Mouse (Mus musculus) limb, embryonic 13.5 days (tissue): ENCODE measurements at regions not wholly inside any gene's neighbourhood (a gene's known extent, or its start where the extent isn't known, plus 50 kb on each side); places are given as distances from the start of the nearest gene placed in this dataset.

Experiments used
- ATAC-seq: fragments of 200-750 bp; cut with Nextera tagmentation; 2 replicates; pipeline ENCODE4 v1.8.0; 2017; ENCODE audit warnings: low read depth, moderate number of reproducible peaks, moderate TSS enrichment; ENCODE audit not compliant: low FRiP score
- H3K27ac ChIP-seq: fragments of 300-500 bp; sonication (generic); 2 replicates; pipeline ENCODE4 v1.5.1; 2015; ENCODE audit warnings: inconsistent platforms, mild to moderate bottlenecking, moderate library complexity
- H3K27me3 ChIP-seq: fragments of 300-500 bp; sonication (generic); 2 replicates; pipeline ENCODE4 v1.6.1; 2015; ENCODE audit warnings: mild to moderate bottlenecking, inconsistent platforms
- H3K36me3 ChIP-seq: fragments of 300-500 bp; sonication (generic); 2 replicates; pipeline ENCODE4 v1.6.1; 2015; ENCODE audit warnings: inconsistent platforms, mild to moderate bottlenecking, moderate library complexity
- H3K4me1 ChIP-seq: fragments of 300-500 bp; sonication (generic); 2 replicates; pipeline ENCODE4 v1.6.1; 2015; ENCODE audit warnings: inconsistent platforms
- H3K4me2 ChIP-seq: fragments of 300-500 bp; sonication (generic); replicated peaks from 2 replicates; pipeline ENCODE4 v1.6.1; 2015; ENCODE audit warnings: inconsistent platforms, mild to moderate bottlenecking, moderate library complexity
- H3K4me3 ChIP-seq: fragments of 300-500 bp; sonication (generic); 2 replicates; pipeline ENCODE4 v1.5.1; 2015; ENCODE audit warnings: moderate library complexity, mild to moderate bottlenecking, inconsistent platforms
- H3K9ac ChIP-seq: fragments of 300-500 bp; sonication (generic); 2 replicates; pipeline ENCODE4 v1.6.1; 2015; ENCODE audit warnings: mild to moderate bottlenecking, inconsistent platforms
- H3K9me3 ChIP-seq: fragments of 300-500 bp; sonication (generic); 2 replicates; pipeline ENCODE4 v1.6.1; 2016; ENCODE audit warnings: inconsistent platforms
- WGBS: fragments of 180-500 bp; shearing (Covaris S2); methylation state at CpG from one replicate; pipeline ENCODE4 v1.1.7; 2015; 5-methylcytosine and 5-hydroxymethylcytosine counted together

GRCm38 (mm10) chr3:129386522-129386921, 54.0 kb upstream of the Enpep start:
- Histone ChIP-seq H3K4me2 (no peak overlapping the region), H3K9me3 (no peaks in the 10 kb centered on the region), H3K27ac (no peak overlapping the region), H3K4me1 (peaks cover 13% of the 10 kb centered on the region), H3K27me3 (no peaks in the 10 kb centered on the region), H3K36me3 (no peaks in the 10 kb centered on the region), H3K4me3 (no peak overlapping the region), H3K9ac (no peak overlapping the region)
- 44% methylated on average over 7 of the region's 7 CpGs for WGBS
- no peak for ATAC-seq

- H3K9ac ChIP-seq: no peak overlapping the region
- H3K4me1 ChIP-seq: peaks cover 13% of the 10 kb centered on the region
- H3K27me3 ChIP-seq: no peaks in the 10 kb centered on the region
- H3K36me3 ChIP-seq: no peaks in the 10 kb centered on the region
- H3K27ac ChIP-seq: no peak overlapping the region
- peaks cover 3% of the 10 kb centered on the region; the same call in 1 of the 2 replicates for H3K9me3 ChIP-seq
- ATAC-seq: no peak
- H3K4me2 ChIP-seq: no peak overlapping the region
- no peak overlapping the region for H3K4me3 ChIP-seq
- 88% methylated on average over 9 of the region's 11 CpGs for WGBS
These were observed 58.0 kb upstream of the Enpep start for GRCm38 (mm10) chr3:129390506-129390905.

- Histone ChIP-seq H3K27ac (no peak overlapping the region), H3K4me1 (peaks cover 6% of the 10 kb centered on the region; the same call in 1 of the 2 replicates), H3K9me3 (peaks cover 3% of the 10 kb centered on the region; the same call in 1 of the 2 replicates), H3K9ac (no peak overlapping the region), H3K27me3 (no peaks in the 10 kb centered on the region), H3K4me3 (no peak overlapping the region), H3K4me2 (no peak overlapping the region), H3K36me3 (no peaks in the 10 kb centered on the region)
- no peak for ATAC-seq
- 57% methylated on average over 14 of the region's 14 CpGs for WGBS
These were observed 59.6 kb upstream of the Enpep start for GRCm38 (mm10) chr3:129391888-129392813.

GRCm38 (mm10) chr3:129392814-129393804, 60.6 kb upstream of the Enpep start:
- Histone ChIP-seq H3K9me3 (peaks cover 3% of the 10 kb centered on the region; the same call in 1 of the 2 replicates), H3K27me3 (no peaks in the 10 kb centered on the region), H3K27ac (no peak overlapping the region), H3K4me2 (no peak overlapping the region), H3K36me3 (no peaks in the 10 kb centered on the region), H3K4me3 (0 out of 2 replicates have a peak overlapping the region, but pooled peaks have one; percentile 8), H3K9ac (no peak overlapping the region), H3K4me1 (peaks cover 6% of the 10 kb centered on the region; the same call in 1 of the 2 replicates)
- no peak for ATAC-seq
- 78% methylated on average over 23 of the region's 23 CpGs for WGBS

- Histone ChIP-seq H3K4me3 (no peak overlapping the region), H3K4me1 (no peaks in the 10 kb centered on the region), H3K9ac (no peak overlapping the region), H3K36me3 (no peaks in the 10 kb centered on the region), H3K27me3 (no peaks in the 10 kb centered on the region), H3K4me2 (no peak overlapping the region), H3K27ac (no peak overlapping the region), H3K9me3 (peaks cover 3% of the 10 kb centered on the region; the same call in 1 of the 2 replicates)
- 44% methylated on average over 4 of the region's 4 CpGs for WGBS
- no peak for ATAC-seq
These were observed 65.0 kb upstream of the Enpep start for GRCm38 (mm10) chr3:129397481-129397880.

GRCm38 (mm10) chr3:129400092-129400924, 67.8 kb upstream of the Enpep start:
- Histone ChIP-seq H3K4me1 (no peaks in the 10 kb centered on the region), H3K9ac (no peak overlapping the region), H3K27me3 (no peaks in the 10 kb centered on the region), H3K27ac (no peak overlapping the region), H3K4me3 (no peak overlapping the region), H3K9me3 (no peaks in the 10 kb centered on the region), H3K36me3 (no peaks in the 10 kb centered on the region), H3K4me2 (no peak overlapping the region)
- WGBS: 68% methylated on average over 12 of the region's 12 CpGs
- no peak for ATAC-seq

GRCm38 (mm10) chr3:129411389-129412054, 79.0 kb upstream of the Enpep start:
- no peaks in the 10 kb centered on the region for H3K9me3 ChIP-seq
- 84% methylated on average over 13 of the region's 13 CpGs for WGBS
- no peak for ATAC-seq
- H3K9ac ChIP-seq: no peak overlapping the region
- H3K36me3 ChIP-seq: no peaks in the 10 kb centered on the region
- no peaks in the 10 kb centered on the region for H3K27me3 ChIP-seq
- no peak overlapping the region for H3K4me2 ChIP-seq
- H3K4me1 ChIP-seq: 0 out of 2 replicates have a peak, but pooled peaks cover 5% of the 10 kb centered on the region
- H3K27ac ChIP-seq: no peak overlapping the region
- no peak overlapping the region for H3K4me3 ChIP-seq

- H3K9me3 ChIP-seq: no peaks in the 10 kb centered on the region
- no peak overlapping the region for H3K9ac ChIP-seq
- no peaks in the 10 kb centered on the region for H3K27me3 ChIP-seq
- H3K4me3 ChIP-seq: no peak overlapping the region
- H3K36me3 ChIP-seq: no peaks in the 10 kb centered on the region
- H3K4me2 ChIP-seq: no peak overlapping the region
- 0 out of 2 replicates have a peak, but pooled peaks cover 5% of the 10 kb centered on the region for H3K4me1 ChIP-seq
- no peak overlapping the region for H3K27ac ChIP-seq
- no peak for ATAC-seq
- WGBS: 28% methylated on average over 11 of the region's 11 CpGs
These were observed 79.8 kb upstream of the Enpep start for GRCm38 (mm10) chr3:129412126-129412960.

GRCm38 (mm10) chr3:129412961-129413246, 80.4 kb upstream of the Enpep start:
- Histone ChIP-seq H3K4me2 (no peak overlapping the region), H3K9me3 (no peaks in the 10 kb centered on the region), H3K4me1 (0 out of 2 replicates have a peak, but pooled peaks cover 5% of the 10 kb centered on the region), H3K36me3 (no peaks in the 10 kb centered on the region), H3K4me3 (no peak overlapping the region), H3K9ac (no peak overlapping the region), H3K27me3 (no peaks in the 10 kb centered on the region), H3K27ac (no peak overlapping the region)
- WGBS: 62% methylated on average over 8 of the region's 8 CpGs
- no peak for ATAC-seq

GRCm38 (mm10) chr3:129415656-129416055, 83.1 kb upstream of the Enpep start:
- Histone ChIP-seq H3K36me3 (no peaks in the 10 kb centered on the region), H3K4me1 (0 out of 2 replicates have a peak, but pooled peaks cover 5% of the 10 kb centered on the region), H3K4me3 (no peak overlapping the region), H3K27ac (no peak overlapping the region), H3K9ac (no peak overlapping the region), H3K9me3 (no peaks in the 10 kb centered on the region), H3K4me2 (no peak overlapping the region), H3K27me3 (no peaks in the 10 kb centered on the region)
- 44% methylated on average over 5 of the region's 5 CpGs for WGBS
- no peak for ATAC-seq
